Comparison of ENCODE assay signal across 9 mouse cellular contexts in genomic region chr2:4555221-4555631, GRCm38 (mm10).
A peak's percentile ranks its signal among the peaks of the same experiment; 100 is the strongest.
DNase-seq lines count a peak whose midpoint lies in the region; ATAC-seq and TF ChIP-seq lines count a peak whose summit lies in the region.
"Had no signal": no experiment of that assay in that cellular context is flagged by ENCODE, and none has a peak within 500 bp of the region (broad histone marks: within the 10 kb centered on the region; RNA-seq: fewer than 3 reads in every experiment).

No protein-coding gene starts in this region.

- TF ChIP-seq CTCF in stomach, postnatal 0 days (IDR thresholded peaks at IDR 0.05; ENCODE audit: low read depth), result no peak

- H3K4me3 ChIP-seq in stomach, embryonic 14.5 days (ENCODE audit: low read depth, low read length), result no peak overlapping the region
- H3K4me3 ChIP-seq in stomach, postnatal 0 days (ENCODE audit: low read depth, low read length), result no peak overlapping the region
- H3K4me3 ChIP-seq: neural tube, embryonic 12.5 days had no signal

- no peak for DNase-seq in stomach, postnatal 0 days (ENCODE audit: low spot score)
- DNase-seq in kidney, postnatal 25 days, result peak; percentile 48 to 79
- DNase-seq in retina, embryonic 14.5 days (ENCODE audit: low spot score), result peak; percentile 72
- no peak for DNase-seq in frontal cortex, adult 2 months (ENCODE audit: extremely low spot score in 1 of 2, low spot score in 1 of 2)

- no peaks in the 10 kb centered on the region for H3K9me3 ChIP-seq in stomach, embryonic 14.5 days (ENCODE audit: control insufficient read depth, low read depth, low read length)
- H3K9me3 ChIP-seq in stomach, postnatal 0 days (ENCODE audit: control insufficient read depth, low read length), result no peaks in the 10 kb centered on the region
- H3K9me3 ChIP-seq: neural tube, embryonic 12.5 days had no signal

- no peaks in the 10 kb centered on the region for H3K27me3 ChIP-seq in stomach, embryonic 14.5 days (ENCODE audit: control insufficient read depth, insufficient read depth, low read length)
- no peaks in the 10 kb centered on the region for H3K27me3 ChIP-seq in stomach, postnatal 0 days (ENCODE audit: control insufficient read depth, insufficient read depth, low read length)
- H3K27me3 ChIP-seq: neural tube, embryonic 12.5 days had no signal

- 43% methylated on average over 7 of the region's 7 CpGs for WGBS in stomach, embryonic 14.5 days
- WGBS in stomach, postnatal 0 days, result 42% methylated on average over 7 of the region's 7 CpGs

- no peak for ATAC-seq in stomach, embryonic 14.5 days (ENCODE audit: insufficient number of reproducible peaks, insufficient read depth, low FRiP score, low read depth)
- no peak for ATAC-seq in stomach, postnatal 0 days (ENCODE audit: low FRiP score, low TSS enrichment)
- ATAC-seq in granulocyte monocyte progenitor cell, adult 5-6 weeks (replicated peaks; ENCODE audit: poor library complexity, severe bottlenecking), result peak; percentile 53
- no peak for ATAC-seq in inflammation-experienced regulatory T-cells, adult 6 months
- ATAC-seq in frontal cortex, adult (ENCODE audit: low TSS enrichment), result no peak

- H3K9ac ChIP-seq in stomach, embryonic 14.5 days (replicated peaks; ENCODE audit: low read depth, low read length), result no peak overlapping the region
- H3K9ac ChIP-seq in stomach, postnatal 0 days (ENCODE audit: low read length), result no peak overlapping the region
- H3K9ac ChIP-seq: neural tube, embryonic 12.5 days had no signal

- H3K36me3 ChIP-seq in stomach, embryonic 14.5 days (ENCODE audit: control insufficient read depth, insufficient read depth, low read length), result no peaks in the 10 kb centered on the region
- H3K36me3 ChIP-seq in stomach, postnatal 0 days (ENCODE audit: control insufficient read depth, insufficient read depth, low read length), result no peaks in the 10 kb centered on the region

- peaks cover 26% of the 10 kb centered on the region for H3K4me1 ChIP-seq in stomach, embryonic 14.5 days (ENCODE audit: control insufficient read depth, insufficient read depth, low read length)
- H3K4me1 ChIP-seq in stomach, postnatal 0 days (replicated peaks; ENCODE audit: control insufficient read depth, insufficient read depth), result 0 out of 2 replicates have a peak, but pooled peaks cover 11% of the 10 kb centered on the region

- TF ChIP-seq EP300 in stomach, postnatal 0 days (optimal IDR thresholded peaks at IDR 0.05), result no peak

- H3K27ac ChIP-seq in stomach, embryonic 14.5 days (ENCODE audit: low read length), result peak overlapping the region; percentile 34; the same call in 1 of the 2 replicates
- no peak overlapping the region for H3K27ac ChIP-seq in stomach, postnatal 0 days (replicated peaks)
- H3K27ac ChIP-seq: neural tube, embryonic 12.5 days had no signal

- H3K4me2 ChIP-seq in stomach, embryonic 14.5 days (replicated peaks; ENCODE audit: low read depth, low read length), result no peak overlapping the region
- no peak overlapping the region for H3K4me2 ChIP-seq in stomach, postnatal 0 days (replicated peaks; ENCODE audit: low read depth)
- H3K4me2 ChIP-seq: neural tube, embryonic 12.5 days had no signal

Comparison
In these comparisons a context has a peak if more than half of its experiments do, and no peak if none do; other contexts are left out.
1. DNase-seq: peak in kidney, postnatal 25 days (2 of 2) and retina, embryonic 14.5 days (single experiment); none in stomach, postnatal 0 days (single experiment) and frontal cortex, adult 2 months (0 of 2).